Mouse (Mus musculus) kidney, adult 2 months (tissue): ENCODE measurements around the gene Wwtr1. TPM values are rescaled to one million over a fixed set of nuclear protein-coding genes. Genes with fewer than 3 reads are reported as not detected.

Experiments used
- DNase-seq: peaks from one replicate; pipeline ENCODE4 v3.0.0; 2021
- H3K27ac ChIP-seq: fragments of 200-500 bp; 2 replicates; pipeline ENCODE4 v1.5.1; 2012; ENCODE audit warnings: low read depth, low read length, control low read depth, inconsistent platforms; ENCODE audit not compliant: insufficient read depth
- H3K27me3 ChIP-seq: fragments of 200-500 bp; replicated peaks from 2 replicates; pipeline ENCODE4 v1.6.1; 2012; ENCODE audit warnings: mild to moderate bottlenecking, moderate library complexity, low read length, inconsistent platforms; ENCODE audit not compliant: control insufficient read depth, insufficient read depth
- H3K36me3 ChIP-seq: fragments of 200-500 bp; 2 replicates; pipeline ENCODE4 v1.6.1; 2012; ENCODE audit warnings: mild to moderate bottlenecking, moderate library complexity, low read length, inconsistent platforms; ENCODE audit not compliant: control insufficient read depth, insufficient read depth
- H3K4me1 ChIP-seq: fragments of 200-500 bp; 2 replicates; pipeline ENCODE4 v1.6.1; 2011; ENCODE audit warnings: low read length; ENCODE audit not compliant: control insufficient read depth, insufficient read depth
- H3K4me3 ChIP-seq: fragments of 200-500 bp; 2 replicates; pipeline ENCODE4 v1.5.1; 2011; ENCODE audit warnings: mild to moderate bottlenecking, low read depth, low read length, control low read depth; ENCODE audit not compliant: insufficient read depth
- CTCF ChIP-seq: fragments of 200-500 bp; conservative IDR thresholded peaks from 2 replicates; pipeline ENCODE4 v1.5.1; 2011; ENCODE audit warnings: low read depth, mild to moderate bottlenecking, control low read depth, low read length, moderate library complexity, mixed read lengths; ENCODE audit not compliant: insufficient read depth, insufficient read length
- POLR2A ChIP-seq: fragments of 200-500 bp; IDR thresholded peaks from one replicate; pipeline ENCODE4 v1.6.1; 2011; ENCODE audit warnings: low read depth, low read length, control low read depth
- WGBS: fragments of 180-500 bp; shearing (Covaris S2); methylation state at CpG from one replicate; pipeline ENCODE4 v1.1.7; 2018; 5-methylcytosine and 5-hydroxymethylcytosine counted together
- polyA plus RNA-seq: library from polyadenylated mRNA; depleted of rRNA; stranded (reverse); fragments of >200 nt; gene quantifications from 2 replicates; pipeline ENCODE4 v1.2.3, GENCODE M21; 2012

Gene Wwtr1
- polyA plus RNA-seq, 1 experiment: 29.6 TPM

DNA sequence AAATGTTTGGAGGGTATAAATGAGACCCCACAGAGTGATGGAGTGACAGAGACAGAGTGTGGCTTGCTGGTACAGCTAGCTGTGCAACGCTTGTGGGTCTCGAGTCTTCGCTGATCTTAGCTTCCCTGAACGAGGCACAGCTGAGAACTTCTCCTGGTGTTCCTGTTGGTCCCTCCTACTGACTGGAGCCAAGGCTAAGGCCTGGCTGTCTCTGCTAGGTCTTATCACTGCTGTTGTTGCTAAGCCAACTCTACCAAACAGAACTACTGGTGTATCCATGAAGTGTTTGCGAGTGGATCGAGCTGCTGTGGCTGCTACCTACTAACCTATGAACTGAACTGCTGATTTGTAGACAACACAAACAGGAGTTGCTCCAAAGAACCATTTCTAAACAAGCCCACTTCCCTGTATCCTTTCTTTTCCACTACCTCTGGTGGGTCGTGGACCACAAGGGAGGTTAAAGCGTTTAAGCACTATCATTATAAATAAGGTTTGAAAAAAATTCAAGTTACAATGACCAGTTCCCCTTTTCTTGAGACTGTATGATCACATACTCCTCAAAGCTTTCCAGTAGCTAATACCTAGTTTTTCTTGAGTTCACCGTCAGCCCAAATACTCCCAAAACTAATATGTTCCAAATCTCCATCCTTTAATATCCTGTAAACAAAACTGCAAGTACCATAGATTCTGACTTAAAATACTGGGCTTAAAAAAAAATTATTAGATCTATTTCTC is 42.6 kb downstream of the Wwtr1 start:
- Histone ChIP-seq H3K4me1 (peaks cover 16% of the 10 kb centered on the region; the same call in 1 of the 2 replicates), H3K27me3 (no peaks in the 10 kb centered on the region), H3K27ac (no peak overlapping the region), H3K4me3 (no peak overlapping the region), H3K36me3 (no peaks in the 10 kb centered on the region)
- 87% methylated on average over 9 of the region's 9 CpGs for WGBS
- TF ChIP-seq POLR2A: no peak
- no peak for TF ChIP-seq CTCF
- DNase-seq: no peak

DNA sequence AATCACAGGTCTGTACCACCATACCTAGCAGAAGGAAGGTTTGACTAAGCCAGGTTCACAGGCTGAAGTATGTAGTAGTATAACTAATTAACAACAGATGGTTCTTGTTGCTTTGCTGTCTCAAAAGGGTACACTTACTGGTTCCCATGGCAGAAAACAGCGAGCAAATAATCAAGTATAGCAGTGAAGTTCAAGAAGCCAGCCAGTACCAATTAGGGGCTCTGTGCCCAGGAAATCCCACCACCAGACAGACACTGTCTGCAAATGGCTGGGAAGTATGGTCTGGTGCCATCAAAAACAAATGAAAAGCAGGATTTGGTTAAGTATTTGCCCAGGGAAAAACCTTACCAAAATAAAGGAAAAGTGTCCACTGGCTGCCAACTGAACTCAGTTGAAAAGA is 44.9 kb downstream of the Wwtr1 start:
- H3K4me1 ChIP-seq: peaks cover 9% of the 10 kb centered on the region; the same call in 1 of the 2 replicates
- WGBS: 76% methylated on average over 1 of the region's 1 CpGs
- no peak overlapping the region for H3K4me3 ChIP-seq
- no peaks in the 10 kb centered on the region for H3K27me3 ChIP-seq
- DNase-seq: no peak
- H3K36me3 ChIP-seq: no peaks in the 10 kb centered on the region
- H3K27ac ChIP-seq: no peak overlapping the region
- no peak for TF ChIP-seq POLR2A
- TF ChIP-seq CTCF: no peak

DNA sequence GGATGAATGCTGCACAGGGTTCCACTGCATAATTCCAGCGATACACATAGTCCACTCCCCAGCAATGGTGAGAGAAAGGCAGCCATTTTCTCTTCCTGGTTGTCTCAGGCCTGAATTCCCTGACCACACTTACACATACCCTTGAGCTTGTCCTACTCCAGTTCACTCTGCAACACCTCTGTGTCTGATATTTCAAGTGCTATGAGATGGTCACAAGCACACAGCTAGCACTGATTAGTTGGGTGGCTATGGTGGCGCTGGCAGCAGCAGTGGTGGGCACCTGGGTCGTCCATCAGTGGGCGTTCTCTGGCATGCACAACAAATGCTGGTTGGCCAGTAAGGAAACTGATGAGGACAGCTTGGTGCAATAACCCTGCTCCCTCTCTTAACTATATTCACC is 45.5 kb downstream of the Wwtr1 start:
- Histone ChIP-seq H3K27me3 (no peaks in the 10 kb centered on the region), H3K27ac (no peak overlapping the region), H3K36me3 (no peaks in the 10 kb centered on the region), H3K4me1 (peaks cover 6% of the 10 kb centered on the region; the same call in 1 of the 2 replicates), H3K4me3 (no peak overlapping the region)
- 91% methylated on average over 4 of the region's 4 CpGs for WGBS
- TF ChIP-seq CTCF: no peak
- TF ChIP-seq POLR2A: no peak
- DNase-seq: no peak

DNA sequence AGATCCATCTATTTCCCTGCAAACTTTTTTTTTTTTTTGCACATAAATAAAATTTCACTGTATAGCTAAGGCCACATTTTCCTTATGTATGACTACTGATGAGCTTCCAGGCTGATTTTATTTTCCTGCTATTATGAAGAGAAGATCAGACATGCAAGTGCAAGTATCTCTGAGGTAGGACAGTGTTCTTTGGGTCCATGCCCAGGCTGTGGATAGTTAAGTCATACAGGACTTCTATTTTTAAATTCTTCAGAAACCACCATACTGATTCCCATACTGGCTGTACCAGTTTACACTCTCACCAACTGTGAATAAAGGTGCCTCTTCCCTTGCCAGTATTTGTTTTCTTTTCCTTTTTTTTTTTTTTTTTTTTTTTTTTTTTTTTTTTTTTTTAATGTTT is 48.6 kb downstream of the Wwtr1 start:
- no peak for DNase-seq
- TF ChIP-seq CTCF (no peak), POLR2A (no peak)
- Histone ChIP-seq H3K27me3 (no peaks in the 10 kb centered on the region), H3K4me1 (peaks cover 7% of the 10 kb centered on the region; the same call in 1 of the 2 replicates), H3K27ac (no peak overlapping the region), H3K36me3 (no peaks in the 10 kb centered on the region), H3K4me3 (no peak overlapping the region)

DNA sequence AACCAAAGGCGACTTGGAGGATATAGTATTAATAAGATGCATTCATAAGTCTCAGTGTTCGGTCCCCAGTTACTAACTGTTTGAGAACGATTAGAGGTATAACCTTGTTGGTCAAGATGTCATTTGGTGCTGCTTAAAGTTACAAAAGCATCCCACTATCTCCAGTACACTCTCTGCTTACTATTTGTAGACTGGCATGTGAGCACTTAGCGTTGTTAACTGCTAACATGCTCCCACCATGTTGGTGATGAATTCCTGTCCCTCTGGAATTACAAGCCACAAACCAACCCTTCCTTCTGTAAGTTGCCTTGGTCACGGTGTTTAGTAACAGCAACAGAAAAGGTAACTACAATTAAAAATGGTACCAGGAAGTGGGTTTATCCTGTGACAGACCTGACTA is 52.6 kb downstream of the Wwtr1 start:
- Histone ChIP-seq H3K36me3 (no peaks in the 10 kb centered on the region), H3K4me1 (peaks cover 7% of the 10 kb centered on the region; the same call in 1 of the 2 replicates), H3K4me3 (no peak overlapping the region), H3K27ac (no peak overlapping the region), H3K27me3 (no peaks in the 10 kb centered on the region)
- WGBS: 96% methylated on average over 5 of the region's 5 CpGs
- no peak for TF ChIP-seq CTCF
- TF ChIP-seq POLR2A: no peak
- no peak for DNase-seq

DNA sequence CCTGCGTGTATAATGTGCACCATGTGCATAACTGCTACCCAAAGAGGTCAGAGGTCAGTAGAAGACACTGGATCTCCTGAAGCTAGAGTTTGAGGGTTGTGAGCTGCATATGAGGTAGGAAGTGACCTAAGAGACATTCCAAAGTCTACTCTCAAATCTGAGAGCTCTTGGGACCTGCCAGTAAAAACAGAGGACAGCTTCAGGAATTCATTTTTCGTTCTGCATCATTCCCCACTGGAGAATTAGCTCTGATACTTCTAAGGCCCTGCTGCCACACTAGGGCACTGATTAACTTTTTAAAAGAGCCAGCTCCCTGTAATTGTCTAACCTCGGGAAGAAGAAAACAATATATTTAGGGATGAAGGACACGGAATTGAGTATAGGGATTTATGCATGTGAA is 53.8 kb downstream of the Wwtr1 start:
- Histone ChIP-seq H3K36me3 (no peaks in the 10 kb centered on the region), H3K4me3 (no peak overlapping the region), H3K27me3 (no peaks in the 10 kb centered on the region), H3K4me1 (peaks cover 7% of the 10 kb centered on the region; the same call in 1 of the 2 replicates), H3K27ac (peak overlapping the region; percentile 38; the same call in 1 of the 2 replicates)
- DNase-seq: peak; percentile 74
- no peak for TF ChIP-seq POLR2A
- no peak for TF ChIP-seq CTCF
- WGBS: 41% methylated on average over 4 of the region's 4 CpGs

DNA sequence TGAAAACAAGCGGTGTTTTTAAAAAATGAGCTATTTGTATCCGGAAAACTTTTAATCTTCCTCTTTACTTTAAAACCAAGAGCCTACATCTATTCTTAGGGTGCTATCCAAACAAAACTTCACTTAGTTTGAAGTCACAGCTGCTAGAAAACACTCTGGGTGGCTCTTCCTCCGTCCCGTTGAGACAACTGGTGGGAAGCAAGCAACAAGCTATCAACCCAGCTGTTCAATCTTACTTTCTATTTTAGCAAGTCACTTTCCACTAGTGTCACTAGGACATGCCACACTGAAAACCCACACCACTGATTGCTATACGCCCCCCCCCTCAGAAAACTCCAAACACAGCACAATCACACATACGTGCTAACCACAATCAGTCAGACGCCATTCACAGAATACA is 55.7 kb downstream of the Wwtr1 start:
- H3K36me3 ChIP-seq: no peaks in the 10 kb centered on the region
- peaks cover 7% of the 10 kb centered on the region; the same call in 1 of the 2 replicates for H3K4me1 ChIP-seq
- TF ChIP-seq POLR2A (no peak), CTCF (no peak)
- no peak overlapping the region for H3K4me3 ChIP-seq
- 93% methylated on average over 7 of the region's 7 CpGs for WGBS
- no peak for DNase-seq
- no peak overlapping the region for H3K27ac ChIP-seq
- H3K27me3 ChIP-seq: no peaks in the 10 kb centered on the region

DNA sequence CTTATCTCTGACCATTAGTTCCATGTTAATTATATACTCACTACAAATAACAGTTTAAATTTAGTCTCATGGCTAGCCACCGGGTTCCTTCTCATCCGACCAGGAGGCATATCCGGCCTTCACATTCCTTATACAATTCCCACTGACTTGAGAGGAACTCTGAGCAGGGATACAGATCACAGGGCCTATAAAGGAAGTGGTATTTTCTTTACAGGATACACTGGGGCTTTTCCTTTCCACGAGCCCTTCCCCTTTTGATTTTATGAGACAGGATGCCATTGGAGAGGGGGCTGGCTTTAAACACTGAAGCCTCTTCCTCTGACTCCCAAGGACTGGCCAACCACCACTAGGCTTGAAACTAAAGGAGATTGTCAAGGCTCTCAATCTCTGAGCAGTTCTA is 59.6 kb downstream of the Wwtr1 start:
- peaks cover 11% of the 10 kb centered on the region for H3K4me1 ChIP-seq
- 48% methylated on average over 4 of the region's 4 CpGs for WGBS
- H3K27me3 ChIP-seq: no peaks in the 10 kb centered on the region
- no peak overlapping the region for H3K4me3 ChIP-seq
- H3K27ac ChIP-seq: no peak overlapping the region
- H3K36me3 ChIP-seq: no peaks in the 10 kb centered on the region
- no peak for TF ChIP-seq CTCF
- peak; percentile 66 for DNase-seq
